Mouse (Mus musculus): Measurements from ENCODE around the gene Pik3cb. TPM values are rescaled to one million over a fixed set of nuclear protein-coding genes. Genes with fewer than 3 reads are reported as not detected.

The Pik3cb gene
- polyA plus RNA-seq, 1 experiment from 2014 or later = 4.8 TPM

- peaks cover 20% of the 10 kb centered on the region; the same call in 1 of the 2 replicates for H3K27me3 ChIP-seq (replicated peaks)
- no peak overlapping the region for H3K4me3 ChIP-seq
- H3K9ac ChIP-seq = no peak overlapping the region
- H3K27ac ChIP-seq = no peak overlapping the region
- peak overlapping the region; percentile 13 for H3K4me2 ChIP-seq
- peak; percentile 62 for ATAC-seq
- no peaks in the 10 kb centered on the region for H3K9me3 ChIP-seq (replicated peaks)
- 27% methylated on average over 9 of the region's 9 CpGs for whole genome bisulfite sequencing (ENCODE audit: insufficient replicate concordance)
- peaks cover 55% of the 10 kb centered on the region for H3K4me1 ChIP-seq
- H3K36me3 ChIP-seq = no peaks in the 10 kb centered on the region
Measured at GRCm38 (mm10) chr9:99164148-99164503, 23.7 kb upstream of the Pik3cb start.

GRCm38 (mm10) chr9:99163420-99164147 is 23.2 kb upstream of the Pik3cb start:
- Histone ChIP-seq H3K27me3 (replicated peaks) (peaks cover 20% of the 10 kb centered on the region; the same call in 1 of the 2 replicates), H3K9me3 (replicated peaks) (no peaks in the 10 kb centered on the region), H3K36me3 (no peaks in the 10 kb centered on the region), H3K4me3 (no peak overlapping the region), H3K4me1 (peaks cover 60% of the 10 kb centered on the region), H3K27ac (peak overlapping the region; percentile 41; the same call in 1 of the 2 replicates), H3K9ac (no peak overlapping the region), H3K4me2 (peak overlapping the region; percentile 13)
- 47% methylated on average over 15 of the region's 15 CpGs for WGBS (ENCODE audit: insufficient replicate concordance)
- no peak for ATAC-seq

- ATAC-seq = no peak
- WGBS (ENCODE audit: insufficient replicate concordance) = 39% methylated on average over 2 of the region's 2 CpGs
- Histone ChIP-seq H3K36me3 (no peaks in the 10 kb centered on the region), H3K27ac (0 out of 2 replicates have a peak overlapping the region, but pooled peaks have one; percentile 11), H3K9me3 (replicated peaks) (no peaks in the 10 kb centered on the region), H3K4me1 (peaks cover 68% of the 10 kb centered on the region), H3K9ac (peak overlapping the region; percentile 8; the same call in 1 of the 2 replicates), H3K4me2 (no peak overlapping the region), H3K27me3 (replicated peaks) (peaks cover 20% of the 10 kb centered on the region; the same call in 1 of the 2 replicates), H3K4me3 (no peak overlapping the region)
Measured at GRCm38 (mm10) chr9:99162839-99163238, 22.4 kb upstream of the Pik3cb start.

- H3K4me3 ChIP-seq = no peak overlapping the region
- H3K4me1 ChIP-seq = peaks cover 69% of the 10 kb centered on the region
- ATAC-seq = peak; percentile 54
- peak overlapping the region; percentile 84 for H3K27ac ChIP-seq
- no peaks in the 10 kb centered on the region for H3K36me3 ChIP-seq
- H3K27me3 ChIP-seq (replicated peaks) = peaks cover 11% of the 10 kb centered on the region; the same call in 1 of the 2 replicates
- H3K9me3 ChIP-seq (replicated peaks) = no peaks in the 10 kb centered on the region
- 70% methylated on average over 5 of the region's 5 CpGs for WGBS (ENCODE audit: insufficient replicate concordance)
- H3K9ac ChIP-seq = no peak overlapping the region
- H3K4me2 ChIP-seq = peak overlapping the region; percentile 3; the same call in 1 of the 2 replicates
Measured at GRCm38 (mm10) chr9:99160780-99161179, 20.4 kb upstream of the Pik3cb start.

GRCm38 (mm10) chr9:99159932-99160331 is 19.5 kb upstream of the Pik3cb start:
- Histone ChIP-seq H3K36me3 (no peaks in the 10 kb centered on the region), H3K27ac (peak overlapping the region; percentile 84), H3K27me3 (replicated peaks) (0 out of 2 replicates have a peak, but pooled peaks cover 3% of the 10 kb centered on the region), H3K4me1 (peaks cover 69% of the 10 kb centered on the region), H3K4me3 (no peak overlapping the region), H3K4me2 (no peak overlapping the region), H3K9ac (no peak overlapping the region), H3K9me3 (replicated peaks) (no peaks in the 10 kb centered on the region)
- 51% methylated on average over 5 of the region's 5 CpGs for WGBS (ENCODE audit: insufficient replicate concordance)
- peak; percentile 75 for ATAC-seq

GRCm38 (mm10) chr9:99158708-99159107 is 18.3 kb upstream of the Pik3cb start:
- Histone ChIP-seq H3K9ac (no peak overlapping the region), H3K36me3 (no peaks in the 10 kb centered on the region), H3K27ac (0 out of 2 replicates have a peak overlapping the region, but pooled peaks have one; percentile 42), H3K9me3 (replicated peaks) (no peaks in the 10 kb centered on the region), H3K4me3 (no peak overlapping the region), H3K4me1 (peaks cover 57% of the 10 kb centered on the region), H3K4me2 (no peak overlapping the region), H3K27me3 (replicated peaks) (no peaks in the 10 kb centered on the region)
- ATAC-seq = peak; percentile 67
- WGBS (ENCODE audit: insufficient replicate concordance) = 57% methylated on average over 6 of the region's 6 CpGs

GRCm38 (mm10) chr9:99158203-99158632 is 17.8 kb upstream of the Pik3cb start:
- H3K4me1 ChIP-seq = peaks cover 52% of the 10 kb centered on the region
- no peaks in the 10 kb centered on the region for H3K36me3 ChIP-seq
- H3K9me3 ChIP-seq (replicated peaks) = no peaks in the 10 kb centered on the region
- ATAC-seq = no peak
- H3K27me3 ChIP-seq (replicated peaks) = no peaks in the 10 kb centered on the region
- H3K27ac ChIP-seq = no peak overlapping the region
- H3K4me2 ChIP-seq = no peak overlapping the region
- H3K4me3 ChIP-seq = no peak overlapping the region
- no peak overlapping the region for H3K9ac ChIP-seq
- WGBS (ENCODE audit: insufficient replicate concordance) = 36% methylated on average over 7 of the region's 7 CpGs

- no peaks in the 10 kb centered on the region for H3K9me3 ChIP-seq (replicated peaks)
- no peak overlapping the region for H3K4me3 ChIP-seq
- 61% methylated on average over 3 of the region's 3 CpGs for WGBS (ENCODE audit: insufficient replicate concordance)
- H3K9ac ChIP-seq = no peak overlapping the region
- no peak overlapping the region for H3K27ac ChIP-seq
- H3K4me2 ChIP-seq = no peak overlapping the region
- no peak for ATAC-seq
- no peaks in the 10 kb centered on the region for H3K36me3 ChIP-seq
- H3K27me3 ChIP-seq (replicated peaks) = no peaks in the 10 kb centered on the region
- peaks cover 9% of the 10 kb centered on the region for H3K4me1 ChIP-seq
Measured at GRCm38 (mm10) chr9:99153655-99154054, 13.2 kb upstream of the Pik3cb start.

GRCm38 (mm10) chr9:99152699-99153490 is 12.5 kb upstream of the Pik3cb start:
- no peak overlapping the region for H3K27ac ChIP-seq
- H3K27me3 ChIP-seq (replicated peaks) = no peaks in the 10 kb centered on the region
- no peak overlapping the region for H3K4me2 ChIP-seq
- H3K9me3 ChIP-seq (replicated peaks) = no peaks in the 10 kb centered on the region
- no peak for ATAC-seq
- H3K4me3 ChIP-seq = no peak overlapping the region
- H3K4me1 ChIP-seq = peaks cover 2% of the 10 kb centered on the region; the same call in 1 of the 2 replicates
- no peak overlapping the region for H3K9ac ChIP-seq
- no peaks in the 10 kb centered on the region for H3K36me3 ChIP-seq
- WGBS (ENCODE audit: insufficient replicate concordance) = 62% methylated on average over 9 of the region's 9 CpGs

GRCm38 (mm10) chr9:99146855-99147735 is 6.7 kb upstream of the Pik3cb start:
- H3K9ac ChIP-seq = no peak overlapping the region
- H3K27ac ChIP-seq = no peak overlapping the region
- H3K4me3 ChIP-seq = no peak overlapping the region
- no peaks in the 10 kb centered on the region for H3K36me3 ChIP-seq
- WGBS (ENCODE audit: insufficient replicate concordance) = 70% methylated on average over 27 of the region's 27 CpGs
- H3K27me3 ChIP-seq (replicated peaks) = 0 out of 2 replicates have a peak, but pooled peaks cover 5% of the 10 kb centered on the region
- peak; percentile 49; the same call in 1 of the 2 replicates for ATAC-seq
- peak overlapping the region; percentile 12; the same call in 1 of the 2 replicates for H3K4me2 ChIP-seq
- peaks cover 34% of the 10 kb centered on the region for H3K4me1 ChIP-seq
- no peaks in the 10 kb centered on the region for H3K9me3 ChIP-seq (replicated peaks)

GRCm38 (mm10) chr9:99145756-99146155 is 5.3 kb upstream of the Pik3cb start:
- 57% methylated on average over 6 of the region's 6 CpGs for WGBS (ENCODE audit: insufficient replicate concordance)
- Histone ChIP-seq H3K27ac (no peak overlapping the region), H3K4me2 (no peak overlapping the region), H3K9me3 (replicated peaks) (no peaks in the 10 kb centered on the region), H3K4me1 (peaks cover 47% of the 10 kb centered on the region), H3K9ac (no peak overlapping the region), H3K36me3 (no peaks in the 10 kb centered on the region), H3K27me3 (replicated peaks) (0 out of 2 replicates have a peak, but pooled peaks cover 5% of the 10 kb centered on the region), H3K4me3 (no peak overlapping the region)
- ATAC-seq = no peak

Measured in liver, embryonic 12.5 days (tissue).